Mouse (Mus musculus) T-helper 17 cell (primary cell): ENCODE measurements around the gene Cspg5.

Experiments
- in situ Hi-C, 2 experiments: fragments of 300-600 bp; cut with MboI, MseI; formaldehyde crosslinking; loops; 1 replicate in 1 of 2; 2 replicates in 1 of 2; pipeline ENCODE4 v1.15.1; 2025; ENCODE audit warnings: high pct_unique_total_duplicates in 2 of 2

Cspg5 gene

DNA sequence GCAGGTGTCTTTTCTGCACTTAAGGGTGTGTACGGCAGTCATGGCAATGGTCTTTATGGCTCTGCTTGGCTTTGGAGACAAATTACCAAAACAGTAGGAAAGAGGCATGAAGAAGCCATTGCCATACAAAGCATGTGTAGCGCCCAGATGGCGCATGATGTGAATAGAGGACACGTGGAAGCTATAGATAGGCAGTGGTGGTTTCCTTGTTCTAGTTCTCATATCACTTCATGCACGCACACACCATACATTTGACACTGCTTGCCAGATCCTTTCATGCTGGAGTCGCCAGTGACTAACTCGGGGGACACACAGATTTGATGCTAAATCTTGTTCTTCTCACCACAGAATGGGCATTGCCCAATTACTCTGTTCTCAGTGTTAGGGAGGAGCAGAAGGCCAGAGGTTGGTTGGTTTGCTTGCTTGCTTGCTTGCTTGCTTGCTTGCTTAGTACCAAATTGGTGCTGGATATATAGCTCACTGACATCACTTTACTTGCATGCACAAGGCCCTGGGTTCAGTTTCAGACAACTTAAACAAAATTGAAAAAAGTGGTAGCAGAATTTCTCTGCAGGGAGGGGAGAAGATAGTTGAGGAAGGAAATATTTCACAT, at the start of gene Cspg5:
Gene Cspg5, plus strand, starts transcription at position 563 of the 613 bp plus-strand sequence.
- in situ Hi-C loops: no loop called here

DNA sequence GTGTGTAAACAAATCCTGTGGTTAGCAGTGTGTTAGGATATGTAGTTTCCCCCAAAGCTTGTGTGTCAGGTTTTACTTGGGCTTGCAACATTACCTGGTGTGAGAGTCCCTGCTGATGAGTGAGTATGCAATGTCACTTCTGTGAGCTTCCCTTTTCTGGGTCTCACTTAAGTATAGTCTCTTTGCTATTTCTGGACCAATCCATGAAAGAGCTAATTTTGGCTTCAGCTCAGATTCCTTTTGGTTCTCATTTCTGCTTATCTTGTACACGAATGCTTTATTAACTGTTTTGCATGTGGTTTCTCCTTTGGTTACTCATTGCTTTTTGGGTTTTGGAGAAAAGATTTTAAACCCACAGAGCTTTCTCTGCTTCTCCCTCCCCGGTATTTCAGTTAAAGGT, 43.7 kb upstream of the Cspg5 start:
- in situ Hi-C loops: no loop called here

DNA sequence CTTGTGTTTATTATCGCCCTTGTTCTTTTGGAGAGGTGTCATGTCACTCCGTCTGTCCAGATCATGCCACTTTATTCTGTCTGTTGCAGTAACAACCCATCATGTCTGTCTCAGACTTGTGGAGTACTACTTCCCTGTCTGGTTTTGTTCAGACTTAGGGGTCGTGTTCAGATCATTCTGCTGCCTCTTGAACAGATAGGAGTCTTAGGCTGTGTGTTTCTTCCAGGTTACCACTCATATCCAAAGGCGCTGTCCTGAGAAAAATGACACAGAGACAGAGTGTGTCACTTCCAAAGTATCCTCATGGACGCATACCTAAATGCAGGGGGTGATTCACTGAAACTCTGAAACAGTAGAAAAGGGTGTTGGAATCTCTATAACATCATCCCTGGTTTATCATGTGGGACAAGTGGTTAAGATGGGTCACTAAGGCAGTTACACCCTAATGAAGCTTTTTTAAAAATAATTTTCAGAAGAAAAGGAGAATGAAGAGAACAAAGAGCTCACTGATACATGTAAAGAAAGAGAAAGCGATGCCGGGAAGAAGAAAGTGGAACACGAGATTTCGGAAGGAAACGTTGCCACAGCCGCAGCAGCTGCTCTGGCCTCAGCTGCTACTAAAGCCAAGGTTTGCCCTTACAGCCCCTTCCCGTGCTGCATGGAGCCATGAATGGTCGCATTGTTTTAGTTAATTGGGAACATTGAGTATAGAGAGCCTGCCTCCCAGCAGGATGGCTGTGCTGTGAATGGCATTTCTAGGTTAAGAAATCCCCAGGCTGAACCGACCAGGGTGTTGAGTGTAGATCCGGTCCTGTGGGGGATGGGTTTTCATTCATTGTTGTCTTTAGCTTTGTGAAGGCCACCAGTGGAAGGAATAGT, 37.8 kb upstream of the Cspg5 start:
- in situ Hi-C loops: no loop called here

DNA sequence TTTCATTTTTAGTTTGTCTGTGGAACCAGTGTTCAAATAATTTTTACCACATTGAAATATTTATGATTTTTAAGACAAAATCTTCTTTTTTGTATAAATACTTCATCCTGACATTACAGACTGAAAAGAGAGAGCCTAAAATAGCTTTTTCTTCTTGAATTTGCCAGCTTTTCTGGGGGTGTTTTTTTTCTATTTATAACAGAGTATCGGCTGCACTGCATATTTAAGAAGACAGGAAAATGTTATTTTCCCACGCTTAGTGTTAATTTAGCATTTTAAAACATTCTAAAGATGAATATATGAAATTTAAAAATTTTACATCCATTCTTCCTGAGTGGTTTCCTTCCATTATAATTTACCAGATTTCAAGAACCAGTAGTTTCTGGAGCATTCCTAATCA, 37.1 kb upstream of the Cspg5 start:
- in situ Hi-C loops: no loop called here

DNA sequence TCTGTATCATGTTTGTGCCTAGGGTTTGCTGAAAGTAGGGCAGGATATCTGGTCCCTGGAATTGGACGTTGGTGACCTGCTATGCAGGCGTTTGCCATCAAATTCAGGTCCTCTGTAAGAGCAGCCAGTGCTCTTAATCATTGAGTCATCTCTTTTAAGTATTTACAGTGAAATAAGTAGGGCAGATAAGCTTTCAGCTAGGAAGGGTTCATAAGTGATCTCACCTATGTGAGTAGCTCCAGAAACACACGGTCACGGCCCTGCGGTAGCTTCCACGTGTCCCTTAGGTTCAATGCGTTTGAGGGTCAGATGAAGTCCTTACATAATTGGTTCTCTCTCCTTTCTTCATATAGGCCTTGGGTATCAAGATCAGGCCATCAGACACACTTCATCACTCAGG, 35.3 kb upstream of the Cspg5 start:
- in situ Hi-C loops: no loop called here

DNA sequence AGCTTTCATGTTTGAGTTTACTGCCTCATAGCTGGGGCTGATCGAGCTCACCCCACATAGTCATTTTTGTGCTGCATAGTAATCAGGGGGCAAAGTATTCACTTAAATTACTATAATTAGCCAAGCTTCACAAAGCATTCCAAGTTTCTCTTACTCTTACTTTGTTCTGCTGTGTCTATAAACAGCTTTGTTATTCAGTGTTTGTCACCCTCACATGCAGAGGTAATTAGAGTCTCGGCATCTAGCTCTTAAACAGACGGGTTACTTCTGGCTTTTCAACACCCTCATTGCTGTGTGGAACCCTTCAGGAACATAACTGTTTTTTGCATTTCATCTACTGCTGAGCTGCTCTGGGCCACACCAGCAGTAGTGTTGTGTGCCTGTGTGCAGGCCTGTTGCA, 34.6 kb upstream of the Cspg5 start:
- in situ Hi-C loops: no loop called here

DNA sequence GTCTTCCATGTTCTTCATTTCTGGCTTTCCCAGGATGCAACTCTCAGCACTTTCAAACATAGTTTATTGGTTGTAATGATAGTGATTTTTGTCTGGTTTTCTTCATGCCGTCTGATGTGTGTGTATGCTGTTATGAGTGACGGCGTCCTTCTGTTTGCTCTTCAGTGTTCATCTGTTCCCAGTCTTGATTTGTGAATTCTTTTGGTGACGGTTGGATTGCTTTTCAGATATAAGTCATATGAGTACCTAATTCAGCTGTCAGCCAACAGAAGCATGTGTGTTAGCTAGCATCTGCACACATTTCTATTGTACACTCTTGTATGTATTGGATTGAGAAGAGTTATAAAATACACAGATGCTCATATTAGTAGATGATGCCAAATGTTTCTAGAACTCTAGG, 19.3 kb upstream of the Cspg5 start:
- in situ Hi-C loops: loop anchor here in 1 of 2 experiments (5.0 kb wide), 1 partner anchor 37 kb away; no protein-coding TSS in a partner anchor

DNA sequence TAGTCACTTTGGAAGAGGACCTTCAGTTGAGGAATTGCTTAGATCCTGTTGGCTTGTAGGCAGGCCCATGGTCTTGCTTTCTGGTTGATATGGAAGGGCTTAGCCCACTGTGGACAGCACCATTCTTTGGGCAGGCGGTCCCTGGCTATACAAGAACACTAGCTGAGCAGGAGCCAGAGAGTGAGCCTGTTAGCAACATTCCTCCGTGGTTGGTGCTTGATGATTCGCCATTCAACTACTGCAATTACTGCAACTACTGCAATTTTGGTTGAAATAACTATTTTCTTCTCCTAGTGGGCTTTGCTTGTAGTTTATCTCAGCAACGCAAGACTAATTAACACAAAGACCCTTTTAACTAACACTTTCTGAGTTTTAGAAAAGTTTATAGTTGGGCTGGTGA, 17.4 kb upstream of the Cspg5 start:
- in situ Hi-C loops: no loop called here

DNA sequence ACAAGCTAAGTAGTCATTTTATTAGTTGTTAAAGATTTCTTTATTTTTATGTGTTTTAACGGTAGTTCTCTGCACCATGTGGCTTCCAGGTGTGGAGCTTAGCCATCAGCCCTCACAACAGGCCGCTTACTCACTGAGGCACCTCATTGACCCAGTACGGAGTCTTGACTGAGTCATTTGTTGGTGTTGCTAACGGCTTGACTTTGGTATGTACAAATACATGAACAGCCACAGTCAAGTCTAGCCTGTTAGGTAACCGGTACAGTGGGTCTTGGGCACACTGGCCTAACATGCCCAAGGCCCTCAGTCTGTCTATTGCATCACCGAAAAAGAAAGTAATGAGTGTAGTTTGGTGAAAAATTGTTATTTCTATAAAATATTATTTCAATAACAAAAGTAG, 14.9 kb upstream of the Cspg5 start:
- in situ Hi-C loops: no loop called here

DNA sequence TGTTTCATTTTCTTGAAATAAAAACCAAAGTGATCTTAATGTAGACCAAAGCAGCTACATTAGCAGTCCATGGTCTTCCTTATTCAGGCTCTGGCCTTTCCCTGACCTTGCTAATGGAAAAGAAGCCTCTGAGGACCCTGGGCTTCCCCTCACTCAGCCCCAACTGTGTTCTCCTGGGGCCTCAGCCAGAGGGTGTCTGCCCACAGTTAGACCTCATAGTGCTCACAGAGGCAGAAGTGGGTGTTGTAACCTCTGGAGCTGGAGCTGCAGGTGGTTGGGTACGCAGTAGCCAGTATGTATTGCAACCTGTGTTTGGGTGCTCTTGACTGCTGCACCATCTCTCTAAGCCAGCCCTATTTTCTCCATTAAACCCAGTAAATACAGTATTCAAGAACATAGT, 14.5 kb upstream of the Cspg5 start:
- in situ Hi-C loops: no loop called here

DNA sequence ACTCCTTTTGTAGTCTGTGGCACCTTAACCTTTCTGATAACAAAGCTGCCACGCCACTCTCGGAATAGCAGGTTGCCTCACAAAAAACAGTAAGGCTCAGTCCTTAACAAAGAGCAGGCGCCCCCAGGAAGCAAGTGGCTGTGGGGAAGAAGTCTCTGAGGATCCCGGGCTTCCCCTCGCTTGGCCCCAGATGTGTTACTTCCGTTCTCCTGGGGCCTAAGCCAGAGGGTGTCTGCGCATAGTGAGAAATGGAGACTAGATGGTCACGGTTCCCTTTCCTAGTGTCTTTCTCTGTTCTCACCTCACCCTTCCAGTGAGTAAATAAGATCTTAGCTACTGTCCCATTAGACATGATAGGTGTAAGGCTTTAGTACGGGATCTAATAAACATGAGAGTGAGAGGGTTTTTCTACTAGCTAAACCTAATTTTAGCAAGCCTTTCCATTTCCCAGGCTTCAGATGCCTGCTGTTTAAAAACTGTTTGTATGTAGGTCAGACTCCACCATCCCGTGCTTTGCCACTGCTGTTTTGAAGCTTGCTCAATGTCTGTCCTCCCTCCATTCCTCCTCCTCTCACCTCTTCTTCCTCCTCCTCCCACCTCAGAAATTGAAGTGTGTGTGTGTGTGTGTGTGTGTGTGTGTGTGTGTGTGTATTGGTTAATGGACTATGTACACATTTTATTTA, 13.9 kb upstream of the Cspg5 start:
- in situ Hi-C loops: loop anchor here in 1 of 2 experiments (5.0 kb wide), 1 partner anchor 52 kb away; no protein-coding TSS in a partner anchor

DNA sequence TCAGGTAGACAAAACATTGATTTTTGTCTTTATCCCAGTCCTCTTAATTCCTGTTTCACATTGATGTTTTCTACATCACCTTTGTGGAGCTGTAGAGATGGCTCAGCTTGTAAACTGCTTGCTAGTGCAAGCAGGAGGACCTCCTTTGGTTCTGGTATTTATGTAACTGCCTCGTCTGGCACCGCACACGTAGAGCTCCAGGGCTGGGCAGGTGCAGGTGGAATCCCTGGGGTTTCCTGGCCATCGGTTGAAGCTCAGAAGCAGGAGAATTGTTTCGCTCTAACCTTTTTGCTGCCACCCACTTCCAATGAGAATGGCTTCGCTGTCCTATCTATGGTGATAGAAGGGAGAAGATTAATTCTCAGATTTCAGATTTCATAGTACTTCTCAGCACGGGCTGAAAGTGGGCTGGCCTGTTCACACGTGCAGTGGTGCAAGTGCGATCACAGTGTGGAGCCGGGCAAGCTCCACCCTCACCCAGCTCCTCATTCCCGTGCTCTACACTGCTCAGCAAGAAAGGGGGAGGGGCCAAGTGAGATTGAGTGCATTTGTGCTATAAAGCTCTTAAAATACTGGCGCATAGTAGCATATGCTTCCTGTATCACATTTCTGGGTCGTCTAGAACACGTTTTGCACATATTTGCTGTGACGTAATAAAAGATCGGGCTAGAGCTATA, 13.1 kb upstream of the Cspg5 start:
- in situ Hi-C loops: loop anchor here in 1 of 2 experiments (5.0 kb wide), 1 partner anchor 53 kb away; no protein-coding TSS in a partner anchor

DNA sequence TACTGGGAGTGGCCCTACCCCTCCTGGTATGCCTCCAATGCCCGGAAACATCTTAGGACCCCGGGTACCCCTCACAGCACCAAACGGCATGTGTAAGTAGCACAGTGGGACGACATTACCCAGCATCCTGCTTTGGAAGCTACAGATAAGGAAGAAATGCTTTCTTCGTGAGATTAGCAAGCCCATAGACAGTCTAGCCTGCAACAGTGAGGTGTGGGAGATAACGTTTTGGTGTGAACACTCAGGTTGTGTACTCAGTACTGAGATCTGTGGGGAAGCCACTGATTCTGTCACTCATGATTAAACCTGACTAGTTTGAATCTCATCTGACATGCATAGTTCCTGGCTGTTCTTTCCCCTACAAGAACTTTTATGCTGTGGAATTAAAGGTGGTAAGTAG, 8.6 kb upstream of the Cspg5 start:
- in situ Hi-C loops: loop anchor here in 1 of 2 experiments (5.0 kb wide), 1 partner anchor 58 kb away; no protein-coding TSS in a partner anchor

DNA sequence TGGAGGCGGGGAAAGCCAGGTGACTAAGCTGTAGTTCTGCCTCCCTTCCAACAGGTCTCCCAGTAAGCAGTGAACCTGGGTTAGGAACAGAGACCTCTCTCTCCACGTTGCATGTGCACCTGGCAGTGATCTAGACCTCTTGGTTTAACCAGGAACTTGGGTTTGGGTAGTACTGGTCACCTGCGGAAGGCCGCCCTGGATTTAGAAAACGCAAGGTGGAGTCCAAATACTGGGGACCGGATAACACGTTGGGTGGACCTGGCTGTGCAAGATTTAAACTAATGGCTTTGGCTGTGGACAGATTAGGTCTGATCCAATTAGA, 945 bp downstream of the Cspg5 start:
- in situ Hi-C loops: no loop called here

DNA sequence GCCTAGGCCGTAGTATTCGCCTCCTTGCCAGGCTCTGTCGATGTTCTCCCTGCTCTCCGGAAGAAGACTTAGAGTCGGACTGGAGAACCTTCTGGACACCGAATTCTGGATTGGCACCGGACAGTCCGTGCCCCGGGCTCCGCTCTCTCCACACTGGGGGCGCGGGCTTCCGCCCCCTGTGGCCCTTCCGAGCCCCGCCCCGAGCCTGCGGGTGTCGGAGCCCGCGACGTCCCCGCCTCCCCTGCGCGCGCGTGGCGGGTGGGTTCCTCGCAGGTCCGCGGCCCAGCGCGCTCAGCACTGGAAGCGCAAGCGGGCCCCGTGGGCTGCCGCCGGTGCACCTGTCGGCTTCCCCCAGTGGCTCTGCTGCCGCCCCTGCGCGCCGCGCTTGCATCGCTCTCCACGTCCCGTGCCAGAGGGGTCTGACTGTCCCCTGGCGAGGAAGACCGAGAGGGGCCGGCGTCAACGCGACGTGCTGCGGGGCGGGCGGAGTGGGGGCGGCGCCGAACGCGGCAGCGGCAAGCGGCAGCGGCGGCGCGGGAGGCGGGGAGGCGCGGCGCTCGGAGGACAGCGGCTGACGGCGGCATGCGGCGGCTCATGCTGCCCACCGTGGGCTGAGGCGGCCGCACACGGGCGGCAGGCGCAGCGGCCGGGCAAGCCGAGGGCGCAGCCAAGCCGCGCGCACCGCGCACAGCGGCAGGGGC, 1.5 kb downstream of the Cspg5 start:
- in situ Hi-C loops: no loop called here

DNA sequence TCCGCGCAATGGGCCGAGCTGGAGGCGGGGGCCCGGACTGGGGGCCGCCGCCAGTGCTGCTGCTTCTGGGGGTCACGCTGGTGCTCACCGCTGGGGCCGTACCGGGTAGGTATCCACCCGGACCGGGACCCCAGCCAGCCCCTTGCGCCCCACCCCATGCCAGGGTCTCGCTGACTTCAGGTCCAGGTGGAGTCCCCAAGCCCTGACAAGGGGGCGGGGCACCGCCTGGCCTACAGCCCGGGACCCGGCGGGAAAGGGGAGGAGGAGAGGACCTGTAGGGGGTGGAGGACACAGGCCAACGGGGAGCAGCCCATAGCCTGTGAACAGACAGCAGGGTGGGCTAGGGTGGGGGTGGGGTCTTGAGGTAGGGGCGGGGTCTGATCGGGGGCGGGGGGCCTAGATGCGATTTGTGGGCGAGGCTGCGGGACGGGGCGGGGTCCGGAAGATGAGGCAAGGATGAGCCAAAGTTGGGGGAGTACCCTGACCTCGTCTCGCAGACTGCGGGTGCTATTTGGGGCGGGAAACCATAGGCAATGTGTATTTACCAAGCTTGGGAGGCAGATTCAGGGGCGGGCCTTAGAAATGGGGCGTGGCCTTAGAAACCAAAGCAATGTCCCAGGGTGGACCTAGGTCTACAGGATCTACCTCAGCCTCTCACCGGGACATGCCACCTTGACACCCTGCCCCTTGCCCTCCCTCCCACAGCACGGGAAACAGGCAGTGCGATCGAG, 2.2 kb downstream of the Cspg5 start:
- in situ Hi-C loops: no loop called here

DNA sequence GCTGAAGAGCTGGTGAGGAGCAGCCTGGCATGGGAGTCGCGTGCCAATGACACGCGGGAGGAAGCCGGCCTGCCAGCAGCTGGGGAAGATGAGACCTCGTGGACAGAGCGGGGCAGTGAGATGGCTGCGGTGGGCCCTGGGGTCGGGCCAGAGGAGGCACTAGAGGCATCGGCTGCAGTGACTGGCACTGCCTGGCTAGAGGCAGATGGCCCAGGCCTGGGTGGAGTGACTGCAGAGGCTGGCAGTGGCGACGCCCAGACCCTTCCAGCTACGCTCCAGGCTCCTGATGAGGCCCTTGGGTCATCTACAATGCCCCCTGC, 2.7 kb downstream of the Cspg5 start:
- in situ Hi-C loops: no loop called here

DNA sequence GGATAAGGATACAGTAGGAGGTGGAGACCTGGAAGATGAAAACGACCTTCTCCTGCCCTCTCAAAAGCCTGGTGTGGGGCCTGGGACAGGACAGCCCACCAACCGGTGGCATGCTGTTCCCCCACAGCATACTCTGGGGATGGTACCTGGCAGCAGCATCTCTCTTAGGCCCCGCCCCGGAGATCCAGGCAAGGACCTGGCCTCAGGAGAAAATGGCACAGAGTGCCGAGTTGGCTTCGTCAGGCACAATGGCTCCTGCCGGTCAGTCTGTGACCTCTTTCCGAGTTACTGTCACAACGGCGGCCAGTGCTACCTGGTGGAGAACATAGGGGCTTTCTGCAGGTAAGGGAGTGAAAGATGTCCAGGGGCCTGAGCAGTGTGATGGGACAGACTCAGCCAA, 3.5 kb downstream of the Cspg5 start:
- in situ Hi-C loops: no loop called here

DNA sequence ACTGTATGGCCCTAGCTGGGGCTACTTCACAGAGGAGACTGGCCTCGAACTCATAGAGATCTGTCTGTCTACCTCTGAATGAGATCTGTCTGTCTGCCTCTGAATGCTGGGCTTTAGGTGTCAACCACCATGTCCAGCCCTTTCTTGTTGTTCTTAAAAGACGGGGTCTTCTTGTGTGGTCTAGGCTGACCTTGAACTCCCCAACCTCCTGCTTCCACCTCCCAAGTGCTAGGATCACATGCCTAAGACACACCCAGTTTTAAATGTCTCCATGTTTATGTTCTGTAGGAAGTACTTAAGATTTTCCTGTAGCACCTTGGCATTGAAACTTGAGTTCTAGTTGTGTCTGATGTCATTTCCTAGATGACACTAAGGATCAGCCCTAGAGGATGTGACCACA, 5.3 kb downstream of the Cspg5 start:
- in situ Hi-C loops: no loop called here

DNA sequence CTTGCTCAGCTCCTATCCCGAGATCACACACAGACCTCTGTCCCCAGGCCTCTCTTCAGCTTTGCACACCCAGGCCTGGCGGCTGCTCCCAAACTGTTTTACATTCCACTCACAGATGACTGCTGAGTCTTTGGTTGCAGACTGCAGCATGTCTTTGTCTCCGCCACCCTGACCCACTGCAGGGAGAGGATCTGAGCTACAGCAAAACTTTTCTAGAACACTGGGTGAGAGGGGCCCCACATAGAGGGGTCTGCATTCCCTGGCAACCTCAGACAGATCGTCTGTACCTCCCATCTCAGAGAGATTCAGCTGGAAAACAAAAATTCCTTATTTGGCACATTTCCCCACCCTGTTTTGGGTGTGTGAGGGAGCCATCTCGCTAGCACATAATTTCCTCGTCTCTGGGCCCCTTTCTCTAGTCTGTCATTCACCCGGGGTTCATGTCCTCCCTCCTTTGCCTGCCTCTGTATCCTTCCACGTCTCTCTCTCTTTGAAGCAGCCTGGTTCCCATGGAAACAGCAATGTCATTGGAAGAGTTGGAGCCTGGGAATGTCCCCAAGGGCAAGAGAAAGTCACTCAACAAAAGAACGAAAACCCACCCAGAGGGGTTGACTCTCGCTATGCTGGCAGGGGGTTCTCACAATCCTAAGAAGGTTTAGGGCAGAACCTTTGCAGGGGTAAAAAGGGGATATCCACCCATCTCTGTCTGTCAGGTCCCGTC, 6.4 kb downstream of the Cspg5 start:
- in situ Hi-C loops: loop anchor here in 1 of 2 experiments (25.0 kb wide), 1 partner anchor 1237 kb away; no protein-coding TSS in a partner anchor
